ENCODE assay signal across 19 mouse cellular contexts in the genomic region with DNA sequence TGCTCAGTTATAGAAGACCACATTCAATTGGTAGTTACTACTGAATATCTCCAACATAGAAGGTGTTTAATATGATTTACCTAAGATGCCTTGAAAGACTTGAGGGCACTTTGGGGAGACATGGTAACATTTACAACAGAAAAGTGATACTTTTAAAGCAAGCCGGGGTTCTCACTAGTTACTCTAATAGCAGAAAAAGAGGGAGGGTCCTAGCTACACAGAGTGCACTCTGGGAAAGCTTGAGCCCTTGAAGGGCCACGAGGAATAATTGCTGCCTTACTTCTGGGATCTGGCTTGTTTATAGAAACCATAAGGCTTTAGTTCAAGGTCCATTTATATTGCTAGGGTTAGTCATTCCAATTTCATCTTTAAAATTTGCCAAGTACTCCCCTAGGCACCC.
"Had no signal": no experiment of that assay in that cellular context is flagged by ENCODE, and none has a peak within 500 bp of the region (broad histone marks: within the 10 kb centered on the region; RNA-seq: fewer than 3 reads in every experiment).

No protein-coding gene starts in this region.

- DNase-seq: kidney, adult 18-20 months; kidney, adult 9 months; kidney, postnatal 14 days; kidney, postnatal 4 days; layer of hippocampus, adult 9-11 months; layer of hippocampus, postnatal 36 days; left cerebral cortex, postnatal 4 days; liver, postnatal 0 days; lung, embryonic 14.5 days; midbrain, embryonic 14.5 days; right cerebral cortex, postnatal 25 days; spleen, adult 18-20 months; thymus, postnatal 25 days had no signal

- H3K27me3 ChIP-seq: limb, embryonic 15.5 days; stomach, embryonic 15.5 days had no signal

- H3K9ac ChIP-seq: limb, embryonic 15.5 days; liver, embryonic 14.5 days; liver, postnatal 0 days; lung, embryonic 14.5 days; stomach, embryonic 15.5 days had no signal

- ATAC-seq: liver, postnatal 0 days; lung, postnatal 0 days had no signal

- H3K27ac ChIP-seq: liver, embryonic 14.5 days; macrophage; stomach, embryonic 15.5 days had no signal

- H3K4me3 ChIP-seq: limb, embryonic 15.5 days; stomach, embryonic 15.5 days had no signal

- H3K4me2 ChIP-seq: limb, embryonic 15.5 days; liver, embryonic 11.5 days; lung, embryonic 14.5 days; stomach, embryonic 15.5 days had no signal

- H3K36me3 ChIP-seq: limb, embryonic 15.5 days; stomach, embryonic 15.5 days had no signal

- H3K4me1 ChIP-seq: stomach, embryonic 15.5 days had no signal

- H3K9me3 ChIP-seq: limb, embryonic 15.5 days; stomach, embryonic 15.5 days had no signal
